Mouse (Mus musculus) CH12.LX (cell line): ENCODE data around the gene Nenf. TPM values are rescaled to one million over a fixed set of nuclear protein-coding genes. Genes with fewer than 3 reads are reported as not detected.
A peak's percentile ranks its signal among the peaks of the same experiment; 100 is the strongest.

ENCODE experiments used
- DNase-seq: peaks from one replicate; pipeline ENCODE4 v3.0.0-alpha.2; 2013; ENCODE audit errors: extremely low read depth
- H3K27ac ChIP-seq: 2 replicates; pipeline ENCODE4 v1.5.1; 2012; ENCODE audit warnings: low read depth, mild to moderate bottlenecking, control low read depth, moderate library complexity; ENCODE audit not compliant: insufficient read depth
- H3K27me3 ChIP-seq: replicated peaks from 2 replicates; pipeline ENCODE3; 2012; ENCODE audit warnings: inconsistent platforms
- H3K36me3 ChIP-seq, 2 experiments: replicated peaks in 1 of 2; 2 replicates each; pipeline versions ENCODE3 to v1.6.1; 2012; ENCODE audit warnings: inconsistent platforms in 1 of 2, low read length in 1 of 2, mild to moderate bottlenecking in 1 of 2, mixed read lengths in 1 of 2, moderate library complexity in 1 of 2; ENCODE audit not compliant: control insufficient read depth in 1 of 2, insufficient read depth in 1 of 2
- H3K4me1 ChIP-seq, 2 experiments: 2 replicates each; pipeline ENCODE4 v1.6.1; 2012; ENCODE audit warnings: inconsistent platforms in 1 of 2, moderate library complexity in 1 of 2; ENCODE audit not compliant: insufficient read depth in 2 of 2, control insufficient read depth in 1 of 2
- H3K4me2 ChIP-seq: 2 replicates; pipeline ENCODE4 v1.6.1; 2012; ENCODE audit warnings: low read depth, mild to moderate bottlenecking, control low read depth; ENCODE audit not compliant: poor library complexity, insufficient read depth, severe bottlenecking
- H3K4me3 ChIP-seq, 3 experiments: fragments of 150-350 bp in 1 of 3; sonication (generic) in 1 of 3; replicated peaks in 1 of 3; 2 replicates each; pipeline versions ENCODE3 to v1.5.1; 2011 to 2012; ENCODE audit warnings: low read depth in 2 of 3, low read length in 2 of 3, mild to moderate bottlenecking in 2 of 3, moderate library complexity in 2 of 3, control low read depth in 1 of 3, improper control_type of control experiment in 1 of 3, inconsistent platforms in 1 of 3, mixed read lengths in 1 of 3; ENCODE audit not compliant: poor library complexity in 1 of 3
- H3K79me2 ChIP-seq: replicated peaks from 2 replicates; pipeline ENCODE4 v1.6.1; 2012; ENCODE audit warnings: mild to moderate bottlenecking, moderate library complexity; ENCODE audit not compliant: control insufficient read depth, poor library complexity, insufficient read depth, severe bottlenecking; ENCODE audit errors: extremely low read depth
- H3K9ac ChIP-seq: 2 replicates; pipeline ENCODE4 v1.6.1; 2012; ENCODE audit warnings: low read depth, mild to moderate bottlenecking, control low read depth, moderate library complexity; ENCODE audit not compliant: insufficient read depth
- H3K9me3 ChIP-seq: replicated peaks from 2 replicates; pipeline ENCODE3; 2012; ENCODE audit warnings: low read length, inconsistent platforms, mixed read lengths
- BHLHE40 ChIP-seq: IDR thresholded peaks from 2 replicates; pipeline ENCODE4 v1.6.1; 2011; ENCODE audit warnings: mild to moderate bottlenecking, low read depth, low read length, improper control_type of control experiment
- CHD1 ChIP-seq: IDR thresholded peaks from 2 replicates; pipeline ENCODE4 v1.6.1; 2012; ENCODE audit warnings: low read depth, low read length, improper control_type of control experiment, inconsistent platforms
- CHD2 ChIP-seq: IDR thresholded peaks from 2 replicates; pipeline ENCODE4 v1.6.1; 2011; ENCODE audit warnings: low read length, improper control_type of control experiment
- CTCF ChIP-seq, 2 experiments: IDR thresholded peaks in 1 of 2; conservative IDR thresholded peaks in 1 of 2; 2 replicates each; pipeline ENCODE4 v1.5.1; 2011 to 2012; ENCODE audit warnings: low read depth in 2 of 2, low read length in 2 of 2, improper control_type of control experiment in 1 of 2, inconsistent platforms in 1 of 2, mild to moderate bottlenecking in 1 of 2, moderate library complexity in 1 of 2
- E2F4 ChIP-seq: IDR thresholded peaks from 2 replicates; pipeline ENCODE4 v1.6.1; 2011; ENCODE audit warnings: low read depth, low read length, improper control_type of control experiment; ENCODE audit not compliant: insufficient replicate concordance
- ELF1 ChIP-seq: IDR thresholded peaks from 2 replicates; pipeline ENCODE4 v1.6.1; 2014; ENCODE audit warnings: low read depth, mild to moderate bottlenecking, inconsistent platforms, low read length, improper control_type of control experiment
- EP300 ChIP-seq: IDR thresholded peaks from 2 replicates; pipeline ENCODE4 v1.6.1; 2011; ENCODE audit warnings: low read length, improper control_type of control experiment
- ETS1 ChIP-seq: conservative IDR thresholded peaks from 2 replicates; pipeline ENCODE4 v1.6.1; 2012; ENCODE audit warnings: low read depth, mild to moderate bottlenecking, inconsistent platforms, low read length, improper control_type of control experiment, moderate library complexity
- GABPA ChIP-seq: IDR thresholded peaks from 2 replicates; pipeline ENCODE4 v1.6.1; 2012; ENCODE audit warnings: low read depth, low read length, improper control_type of control experiment, inconsistent platforms; ENCODE audit not compliant: insufficient replicate concordance
- HCFC1 ChIP-seq: IDR thresholded peaks from 2 replicates; pipeline ENCODE4 v1.6.1; 2012; ENCODE audit warnings: low read depth, mild to moderate bottlenecking, inconsistent platforms, low read length, improper control_type of control experiment
- IRF4 ChIP-seq: IDR thresholded peaks from 2 replicates; pipeline ENCODE4 v1.6.1; 2014; ENCODE audit warnings: low read depth, mild to moderate bottlenecking, inconsistent platforms, low read length, improper control_type of control experiment
- JUN ChIP-seq: IDR thresholded peaks from 2 replicates; pipeline ENCODE4 v1.6.1; 2011; ENCODE audit warnings: low read depth, mild to moderate bottlenecking, low read length, improper control_type of control experiment, moderate library complexity; ENCODE audit not compliant: insufficient read depth
- JUND ChIP-seq: conservative IDR thresholded peaks from 2 replicates; pipeline ENCODE4 v1.6.1; 2011; ENCODE audit warnings: low read depth, low read length, improper control_type of control experiment
- KAT2A ChIP-seq: IDR thresholded peaks from 2 replicates; pipeline ENCODE4 v1.6.1; 2012; ENCODE audit warnings: low read length, improper control_type of control experiment, inconsistent platforms; ENCODE audit not compliant: insufficient replicate concordance
- MAFK ChIP-seq: IDR thresholded peaks from 2 replicates; pipeline ENCODE4 v1.6.1; 2011; ENCODE audit warnings: low read length, improper control_type of control experiment; ENCODE audit not compliant: insufficient replicate concordance
- MAZ ChIP-seq: IDR thresholded peaks from 2 replicates; pipeline ENCODE4 v1.6.1; 2012; ENCODE audit warnings: low read depth, mild to moderate bottlenecking, inconsistent platforms, low read length, improper control_type of control experiment, moderate library complexity
- MEF2A ChIP-seq: IDR thresholded peaks from 2 replicates; pipeline ENCODE4 v1.6.1; 2014; ENCODE audit warnings: low read depth, mild to moderate bottlenecking, inconsistent platforms, low read length, improper control_type of control experiment, borderline replicate concordance
- MXI1 ChIP-seq: IDR thresholded peaks from 2 replicates; pipeline ENCODE4 v1.6.1; 2011; ENCODE audit warnings: mild to moderate bottlenecking, low read depth, low read length, improper control_type of control experiment
- MYC ChIP-seq: IDR thresholded peaks from 2 replicates; pipeline ENCODE4 v1.6.1; 2011; ENCODE audit warnings: low read depth, mild to moderate bottlenecking, improper control_type of control experiment, low read length
- NELFE ChIP-seq: IDR thresholded peaks from 2 replicates; pipeline ENCODE4 v1.6.1; 2011; ENCODE audit warnings: low read depth, low read length, improper control_type of control experiment
- NRF1 ChIP-seq: IDR thresholded peaks from 2 replicates; pipeline ENCODE4 v1.6.1; 2014; ENCODE audit warnings: low read depth, mild to moderate bottlenecking, inconsistent platforms, low read length, improper control_type of control experiment, moderate library complexity
- PAX5 ChIP-seq: IDR thresholded peaks from 2 replicates; pipeline ENCODE4 v1.6.1; 2012; ENCODE audit warnings: low read length, inconsistent platforms, mixed read lengths
- POLR2A ChIP-seq: IDR thresholded peaks from 2 replicates; pipeline ENCODE4 v1.6.1; 2011; ENCODE audit warnings: low read depth, mild to moderate bottlenecking, improper control_type of control experiment, low read length
- POLR2AphosphoS2 ChIP-seq: IDR thresholded peaks from 2 replicates; pipeline ENCODE4 v1.6.1; 2011; ENCODE audit warnings: low read depth, low read length, improper control_type of control experiment
- RAD21 ChIP-seq: IDR thresholded peaks from 2 replicates; pipeline ENCODE4 v1.6.1; 2011; ENCODE audit warnings: low read depth, mild to moderate bottlenecking, low read length, improper control_type of control experiment, moderate library complexity
- RCOR1 ChIP-seq: conservative IDR thresholded peaks from 2 replicates; pipeline ENCODE4 v1.6.1; 2012; ENCODE audit warnings: low read depth, mild to moderate bottlenecking, inconsistent platforms, low read length, improper control_type of control experiment
- SIN3A ChIP-seq: IDR thresholded peaks from 2 replicates; pipeline ENCODE4 v1.6.1; 2012; ENCODE audit warnings: low read length, improper control_type of control experiment, inconsistent platforms
- SMC3 ChIP-seq: IDR thresholded peaks from 2 replicates; pipeline ENCODE4 v1.6.1; 2011; ENCODE audit warnings: low read depth, low read length, improper control_type of control experiment
- TBP ChIP-seq: conservative IDR thresholded peaks from 2 replicates; pipeline ENCODE4 v1.6.1; 2011; ENCODE audit warnings: low read depth, low read length, improper control_type of control experiment
- TCF12 ChIP-seq: IDR thresholded peaks from 2 replicates; pipeline ENCODE4 v1.6.1; 2014; ENCODE audit warnings: low read depth, mild to moderate bottlenecking, inconsistent platforms, low read length, improper control_type of control experiment
- UBTF ChIP-seq: IDR thresholded peaks from 2 replicates; pipeline ENCODE4 v1.6.1; 2012; ENCODE audit warnings: low read depth, mild to moderate bottlenecking, inconsistent platforms, low read length, improper control_type of control experiment, moderate library complexity
- USF1 ChIP-seq: IDR thresholded peaks from 2 replicates; pipeline ENCODE4 v1.6.1; 2014; ENCODE audit warnings: low read depth, mild to moderate bottlenecking, inconsistent platforms, low read length, improper control_type of control experiment
- USF2 ChIP-seq: conservative IDR thresholded peaks from 2 replicates; pipeline ENCODE4 v1.6.1; 2011; ENCODE audit warnings: low read depth, low read length, improper control_type of control experiment
- ZC3H11A ChIP-seq: IDR thresholded peaks from 2 replicates; pipeline ENCODE4 v1.6.1; 2012; ENCODE audit warnings: low read depth, mild to moderate bottlenecking, inconsistent platforms, low read length, improper control_type of control experiment
- ZKSCAN1 ChIP-seq: IDR thresholded peaks from 2 replicates; pipeline ENCODE4 v1.6.1; 2012; ENCODE audit warnings: low read depth, inconsistent platforms, low read length, improper control_type of control experiment, borderline replicate concordance
- ZMIZ1 ChIP-seq: IDR thresholded peaks from 2 replicates; pipeline ENCODE4 v1.6.1; 2012; ENCODE audit warnings: low read depth, mild to moderate bottlenecking, inconsistent platforms, low read length, improper control_type of control experiment
- ZNF384 ChIP-seq: IDR thresholded peaks from 2 replicates; pipeline ENCODE4 v1.6.1; 2012; ENCODE audit warnings: low read depth, low read length, improper control_type of control experiment, inconsistent platforms
- dilution Hi-C: fragments of 300-500 bp; cut with MboI; formaldehyde crosslinking; loops from 2 replicates; pipeline ENCODE4 v1.14.3; 2020; ENCODE audit warnings: low sequenced_read_pairs; ENCODE audit not compliant: extremely low pct_unique_long_range_greater_than_20kb, extremely low pct_ligation_motif_present
- in situ Hi-C: fragments of 300-500 bp; cut with MboI; formaldehyde crosslinking; loops from 3 replicates; pipeline ENCODE4 v1.14.3; 2019; ENCODE audit warnings: low sequenced_read_pairs, low pct_ligation_motif_present, low pct_unique_long_range_greater_than_20kb, mixed read lengths
- polyA plus RNA-seq: library from polyadenylated mRNA; unstranded; fragments of >175 nt; gene quantifications from 2 replicates; pipeline ENCODE4 v1.2.1, GENCODE M21; 2012; ENCODE audit warnings: low read depth; ENCODE audit not compliant: insufficient read length
- total RNA-seq, 2 experiments: library from RNA; depleted of rRNA; stranded (reverse); fragments of 300-350 nt in 1 of 2; fragments of >200 nt in 1 of 2; gene quantifications; 2 replicates each; pipeline ENCODE4 v1.2.3; 2012 to 2014

Gene Nenf
- total and polyA plus RNA-seq, 3 experiments: 28.8 to 86.7 (median 43.8) TPM

DNA sequence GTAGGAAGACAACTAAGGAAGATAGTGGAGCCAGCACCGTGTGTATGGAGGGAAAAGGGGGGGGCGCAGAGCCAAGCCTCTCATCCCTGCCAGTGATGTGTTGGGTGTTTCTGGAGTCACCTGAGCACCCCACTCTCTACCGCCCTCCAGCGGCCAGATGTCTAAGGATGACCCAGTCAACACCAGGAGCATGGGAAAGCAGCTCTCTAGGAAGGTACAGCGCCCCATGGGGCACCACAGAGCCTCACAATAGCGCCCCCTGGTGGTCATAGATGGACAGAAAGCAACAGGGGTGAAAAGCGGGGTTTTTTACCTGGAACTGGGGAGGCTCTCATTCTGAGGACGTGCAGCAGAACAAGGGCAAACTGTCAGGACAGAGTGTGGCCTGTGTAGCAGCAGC is 29.2 kb downstream of the Nenf start:
- H3K27me3 ChIP-seq: no peaks in the 10 kb centered on the region
- no peak overlapping the region for H3K4me2 ChIP-seq
- no peak overlapping the region for H3K27ac ChIP-seq
- H3K79me2 ChIP-seq: no peaks in the 10 kb centered on the region
- dilution Hi-C loops: no loop called here
- H3K9ac ChIP-seq: no peak overlapping the region
- H3K36me3 ChIP-seq: no peaks in the 10 kb centered on the region
- in situ Hi-C loops: loop anchor here (10.0 kb wide), 1 partner anchor 334 kb away; no protein-coding TSS in a partner anchor
- peak; percentile 89 for DNase-seq
- H3K9me3 ChIP-seq: peaks cover 4% of the 10 kb centered on the region
- peaks cover 12 to 42% of the 10 kb centered on the region in 2 experiments for H3K4me1 ChIP-seq
- TF ChIP-seq GABPA: no peak
- TF ChIP-seq BHLHE40: peak; percentile 20; the same call in 1 of the 2 replicates
- no peak for TF ChIP-seq MYC
- TF ChIP-seq EP300: no peak
- no peak for TF ChIP-seq MAFK
- no peak; the same call in 1 of the 2 replicates for TF ChIP-seq NELFE
- TF ChIP-seq MXI1: no peak
- no peak for TF ChIP-seq ELF1
- peak; percentile 53; the same call in 1 of the 2 replicates for TF ChIP-seq MAZ
- no peak for TF ChIP-seq E2F4
- TF ChIP-seq IRF4: peak; percentile 20; the same call in 1 of the 2 replicates
- TF ChIP-seq CHD2: no peak
- no peak for TF ChIP-seq MEF2A
- TF ChIP-seq USF2: no peak
- TF ChIP-seq JUN: no peak
- no peak for TF ChIP-seq POLR2AphosphoS2
- no peak for TF ChIP-seq JUND
- TF ChIP-seq ZKSCAN1: no peak
- TF ChIP-seq HCFC1: no peak
- TF ChIP-seq CTCF (conservative IDR thresholded peaks at IDR 0.05 in 1 of 2, IDR thresholded peaks at IDR 0.05 in 1 of 2; ENCODE audit: low read depth in 2 of 2, low read length in 2 of 2): peak; percentile 66 to 99
- TF ChIP-seq SIN3A: no peak
- TF ChIP-seq RAD21: peak; percentile 76
- TF ChIP-seq TCF12: 0 out of 2 replicates have a peak, but pooled peaks have one; percentile 9
- TF ChIP-seq RCOR1: no peak
- no peak for TF ChIP-seq POLR2A
- no peak for TF ChIP-seq ZNF384
- no peak for TF ChIP-seq NRF1
- no peak for TF ChIP-seq KAT2A
- TF ChIP-seq UBTF: no peak
- TF ChIP-seq SMC3: peak; percentile 95
- TF ChIP-seq CHD1: no peak
- TF ChIP-seq ZC3H11A: 0 out of 2 replicates have a peak, but pooled peaks have one; percentile 24
- TF ChIP-seq PAX5: no peak
- no peak for TF ChIP-seq ZMIZ1
- no peak for TF ChIP-seq TBP
- no peak for TF ChIP-seq ETS1
- TF ChIP-seq USF1: no peak
- no peak overlapping the region for H3K4me3 ChIP-seq
